Mouse (Mus musculus) cerebellum, postnatal 4 days (tissue): ENCODE measurements around the gene B4galt5.
"Not testable (repeated sequence)": the region's sequence is repeated elsewhere in the genome, so short reads cannot be mapped to it uniquely, and the experiment has no call there.

Experiments
- DNase-seq, 2 experiments: peaks; one replicate each; pipeline ENCODE4 v3.0.0; 2022; ENCODE audit warnings: low spot score in 2 of 2, mixed read lengths in 1 of 2

B4galt5 gene

GRCm38 (mm10) chr2:167348376-167349282, at the start of gene B4galt5:
B4galt5 (minus strand) TSS chr2:167349183.
- DNase-seq = peak in 1 of 2 experiments; percentile 47

- not testable (repeated sequence) for DNase-seq
These were observed 47.4 kb upstream of the B4galt5 start for GRCm38 (mm10) chr2:167396420-167396819.

- DNase-seq = no peak
These were observed 45.4 kb upstream of the B4galt5 start for GRCm38 (mm10) chr2:167394426-167394825.

GRCm38 (mm10) chr2:167386998-167387397, 38.0 kb upstream of the B4galt5 start:
- no peak for DNase-seq

GRCm38 (mm10) chr2:167386456-167386855, 37.5 kb upstream of the B4galt5 start:
- DNase-seq = no peak

GRCm38 (mm10) chr2:167383666-167384083, 34.7 kb upstream of the B4galt5 start:
- no peak for DNase-seq

- DNase-seq = no peak
These were observed 33.4 kb upstream of the B4galt5 start for GRCm38 (mm10) chr2:167382389-167382788.

GRCm38 (mm10) chr2:167381596-167381995, 32.6 kb upstream of the B4galt5 start:
- no peak for DNase-seq

- no peak for DNase-seq
These were observed 31.8 kb upstream of the B4galt5 start for GRCm38 (mm10) chr2:167380615-167381285.

GRCm38 (mm10) chr2:167378972-167379371, 30.0 kb upstream of the B4galt5 start:
- DNase-seq = no peak

- no peak for DNase-seq
These were observed 28.7 kb upstream of the B4galt5 start for GRCm38 (mm10) chr2:167377697-167378096.

- no peak for DNase-seq
These were observed 27.2 kb upstream of the B4galt5 start for GRCm38 (mm10) chr2:167376160-167376564.

- no peak for DNase-seq
These were observed 26.7 kb upstream of the B4galt5 start for GRCm38 (mm10) chr2:167375688-167376087.

- no peak for DNase-seq
These were observed 26.2 kb upstream of the B4galt5 start for GRCm38 (mm10) chr2:167375135-167375534.

- DNase-seq = no peak
These were observed 25.3 kb upstream of the B4galt5 start for GRCm38 (mm10) chr2:167374191-167374805.

GRCm38 (mm10) chr2:167373266-167373665, 24.3 kb upstream of the B4galt5 start:
- DNase-seq = peak; percentile 38 to 65

GRCm38 (mm10) chr2:167371506-167371905, 22.5 kb upstream of the B4galt5 start:
- DNase-seq = no peak

- DNase-seq = no peak
These were observed 19.3 kb upstream of the B4galt5 start for GRCm38 (mm10) chr2:167368328-167368727.

- no peak for DNase-seq
These were observed 18.8 kb upstream of the B4galt5 start for GRCm38 (mm10) chr2:167367777-167368281.

- DNase-seq = no peak
These were observed 18.3 kb upstream of the B4galt5 start for GRCm38 (mm10) chr2:167367325-167367724.

GRCm38 (mm10) chr2:167365063-167365462, 16.1 kb upstream of the B4galt5 start:
- no peak for DNase-seq
